Mouse (Mus musculus): ENCODE measurements around the gene Pxn. TPM values are rescaled to one million over a fixed set of nuclear protein-coding genes. Genes with fewer than 3 reads are reported as not detected.

Pxn gene
- total and polyA plus RNA-seq, 2 experiments, result 10.5 to 40.2 TPM

DNA sequence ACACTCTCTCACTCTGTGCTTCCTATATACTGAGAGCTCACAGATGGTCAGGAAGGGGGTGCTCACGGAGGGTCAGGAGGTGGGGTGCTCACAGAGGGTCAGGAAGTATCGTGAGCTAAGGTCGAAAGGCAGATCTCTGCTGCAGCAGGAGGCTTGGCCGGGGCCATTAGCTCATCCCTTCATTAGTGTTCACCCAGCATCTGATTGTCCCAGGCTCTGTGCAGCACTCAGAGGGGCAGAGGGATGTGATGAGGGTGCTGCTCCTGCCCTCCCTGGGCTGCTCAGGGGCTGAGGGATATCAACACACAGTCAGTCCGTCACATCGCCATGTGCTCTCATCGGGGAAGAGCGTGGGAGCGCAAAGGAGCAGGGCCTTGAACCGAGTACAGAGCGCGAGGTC, 18.0 kb downstream of the Pxn start:
- H3K27ac ChIP-seq (replicated peaks; ENCODE audit: insufficient read depth, low read depth, low read length), result no peak overlapping the region
- H3K4me1 ChIP-seq (ENCODE audit: control insufficient read depth, insufficient read depth, low read length), result peaks cover 41% of the 10 kb centered on the region
- H3K36me3 ChIP-seq (ENCODE audit: control insufficient read depth, insufficient read depth, low read length), result no peaks in the 10 kb centered on the region
- H3K9ac ChIP-seq (ENCODE audit: low read depth, low read length), result no peak overlapping the region
- peaks cover 54% of the 10 kb centered on the region for H3K79me2 ChIP-seq (ENCODE audit: control insufficient read depth, insufficient read depth, low read length)
- no peak overlapping the region for H3K4me3 ChIP-seq (ENCODE audit: insufficient read depth, low read depth, low read length)
- WGBS, result 42% methylated on average over 12 of the region's 12 CpGs
- DNase-seq (ENCODE audit: extremely low read depth, low read depth, low spot score), result no peak
- H3K27me3 ChIP-seq (ENCODE audit: control insufficient read depth, insufficient read depth, low read length), result no peaks in the 10 kb centered on the region
- TF ChIP-seq CTCF (IDR thresholded peaks at IDR 0.05; ENCODE audit: low read depth, low read length), result no peak
- TF ChIP-seq POLR2A (IDR thresholded peaks at IDR 0.05; ENCODE audit: extremely low read depth, insufficient read depth, low read length), result no peak

DNA sequence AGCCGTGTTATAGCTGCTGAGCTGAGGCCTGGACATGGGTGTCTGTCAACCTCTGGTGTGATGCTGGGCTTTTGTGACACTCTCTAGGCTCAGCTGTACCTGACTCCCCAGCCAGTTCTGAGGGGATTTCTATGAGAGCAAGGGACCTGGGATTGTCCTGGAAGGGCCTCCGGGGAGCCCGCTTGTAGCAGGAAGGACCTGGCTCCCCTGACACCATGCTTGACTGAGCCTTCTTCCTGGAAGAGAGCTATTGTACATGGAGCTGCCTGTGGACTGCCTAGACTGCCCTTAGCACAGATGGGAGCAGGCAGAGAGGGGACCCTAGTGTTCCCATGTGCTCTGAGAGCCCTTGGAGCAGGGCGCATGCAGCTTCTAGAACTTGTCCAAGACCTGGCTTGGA, 18.9 kb downstream of the Pxn start:
- DNase-seq (ENCODE audit: extremely low read depth, low read depth, low spot score), result no peak
- H3K9ac ChIP-seq (ENCODE audit: low read depth, low read length), result no peak overlapping the region
- TF ChIP-seq CTCF (IDR thresholded peaks at IDR 0.05; ENCODE audit: low read depth, low read length) (no peak), POLR2A (IDR thresholded peaks at IDR 0.05; ENCODE audit: extremely low read depth, insufficient read depth, low read length) (no peak)
- H3K4me3 ChIP-seq (ENCODE audit: insufficient read depth, low read depth, low read length), result no peak overlapping the region
- no peaks in the 10 kb centered on the region for H3K27me3 ChIP-seq (ENCODE audit: control insufficient read depth, insufficient read depth, low read length)
- no peaks in the 10 kb centered on the region for H3K36me3 ChIP-seq (ENCODE audit: control insufficient read depth, insufficient read depth, low read length)
- WGBS, result 87% methylated on average over 4 of the region's 4 CpGs
- H3K4me1 ChIP-seq (ENCODE audit: control insufficient read depth, insufficient read depth, low read length), result peaks cover 46% of the 10 kb centered on the region
- H3K79me2 ChIP-seq (ENCODE audit: control insufficient read depth, insufficient read depth, low read length), result peaks cover 58% of the 10 kb centered on the region
- H3K27ac ChIP-seq (replicated peaks; ENCODE audit: insufficient read depth, low read depth, low read length), result no peak overlapping the region

DNA sequence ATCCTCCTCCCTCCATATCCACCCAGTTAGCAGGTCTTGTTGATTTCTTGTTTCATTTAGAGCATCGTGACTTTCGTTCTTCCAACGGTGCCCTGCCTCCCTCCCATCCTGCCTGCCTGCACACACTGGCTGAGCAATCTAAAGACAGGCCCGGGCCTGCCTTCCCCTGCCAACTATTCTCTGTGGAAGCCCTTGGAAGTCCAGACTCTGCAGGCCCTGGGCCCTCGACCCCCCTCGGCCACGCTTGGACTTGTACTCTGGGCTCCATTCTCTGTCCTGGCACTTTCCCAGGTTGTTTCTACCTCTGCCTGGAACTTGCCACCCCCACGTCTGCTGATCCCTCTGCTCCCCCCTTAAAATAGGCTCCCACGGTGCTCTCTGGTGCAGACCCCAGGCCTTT, 19.5 kb downstream of the Pxn start:
- H3K4me1 ChIP-seq (ENCODE audit: control insufficient read depth, insufficient read depth, low read length), result peaks cover 48% of the 10 kb centered on the region
- TF ChIP-seq POLR2A (IDR thresholded peaks at IDR 0.05; ENCODE audit: extremely low read depth, insufficient read depth, low read length) (no peak), CTCF (IDR thresholded peaks at IDR 0.05; ENCODE audit: low read depth, low read length) (no peak)
- no peak overlapping the region for H3K9ac ChIP-seq (ENCODE audit: low read depth, low read length)
- no peak overlapping the region for H3K4me3 ChIP-seq (ENCODE audit: insufficient read depth, low read depth, low read length)
- WGBS, result 61% methylated on average over 9 of the region's 9 CpGs
- no peak overlapping the region for H3K27ac ChIP-seq (replicated peaks; ENCODE audit: insufficient read depth, low read depth, low read length)
- H3K79me2 ChIP-seq (ENCODE audit: control insufficient read depth, insufficient read depth, low read length), result peaks cover 59% of the 10 kb centered on the region
- H3K36me3 ChIP-seq (ENCODE audit: control insufficient read depth, insufficient read depth, low read length), result no peaks in the 10 kb centered on the region
- no peaks in the 10 kb centered on the region for H3K27me3 ChIP-seq (ENCODE audit: control insufficient read depth, insufficient read depth, low read length)
- DNase-seq (ENCODE audit: extremely low read depth, low read depth, low spot score), result no peak

DNA sequence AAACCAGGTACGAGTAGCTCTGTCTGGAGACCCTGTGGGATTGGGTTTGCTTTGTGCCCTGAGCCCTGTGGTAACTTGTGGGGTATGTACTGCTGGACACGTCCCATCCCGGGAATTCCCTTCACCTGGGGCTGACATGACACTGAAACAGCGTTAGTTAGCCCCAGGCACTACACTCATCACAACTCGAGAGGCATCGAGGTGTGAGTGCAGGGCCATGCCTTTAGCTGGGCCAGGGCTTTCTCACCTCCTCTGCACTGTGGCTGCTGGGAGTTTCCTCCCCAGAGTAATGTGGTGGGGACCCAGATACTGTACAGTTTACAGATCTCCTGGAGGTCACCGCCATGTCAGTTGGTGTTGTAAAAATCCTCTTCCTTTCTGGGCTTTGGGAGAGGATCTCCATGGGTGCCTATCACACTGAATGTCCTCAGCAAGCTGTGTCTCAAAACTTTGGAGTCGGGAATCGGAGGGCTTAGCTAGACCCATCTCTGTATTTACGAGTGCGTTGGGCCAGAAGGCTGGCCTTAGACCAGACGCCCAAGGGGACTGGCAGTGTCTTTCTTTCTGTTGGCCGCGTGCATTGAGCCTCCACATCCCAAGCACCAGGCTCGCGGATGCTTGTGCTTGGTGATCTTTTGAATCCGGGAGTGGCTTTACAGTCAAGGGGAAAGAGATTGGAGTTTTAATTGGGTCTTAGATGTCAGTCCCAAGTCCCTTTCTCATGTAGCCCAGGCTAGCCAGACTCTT, 20.2 kb downstream of the Pxn start:
- no peak for DNase-seq (ENCODE audit: extremely low read depth, low read depth, low spot score)
- H3K27ac ChIP-seq (replicated peaks; ENCODE audit: insufficient read depth, low read depth, low read length), result no peak overlapping the region
- 89% methylated on average over 17 of the region's 17 CpGs for WGBS
- no peak overlapping the region for H3K9ac ChIP-seq (ENCODE audit: low read depth, low read length)
- TF ChIP-seq CTCF (IDR thresholded peaks at IDR 0.05; ENCODE audit: low read depth, low read length) (no peak), POLR2A (IDR thresholded peaks at IDR 0.05; ENCODE audit: extremely low read depth, insufficient read depth, low read length) (no peak)
- peaks cover 61% of the 10 kb centered on the region for H3K79me2 ChIP-seq (ENCODE audit: control insufficient read depth, insufficient read depth, low read length)
- H3K36me3 ChIP-seq (ENCODE audit: control insufficient read depth, insufficient read depth, low read length), result no peaks in the 10 kb centered on the region
- H3K4me1 ChIP-seq (ENCODE audit: control insufficient read depth, insufficient read depth, low read length), result peaks cover 51% of the 10 kb centered on the region
- no peaks in the 10 kb centered on the region for H3K27me3 ChIP-seq (ENCODE audit: control insufficient read depth, insufficient read depth, low read length)
- no peak overlapping the region for H3K4me3 ChIP-seq (ENCODE audit: insufficient read depth, low read depth, low read length)

DNA sequence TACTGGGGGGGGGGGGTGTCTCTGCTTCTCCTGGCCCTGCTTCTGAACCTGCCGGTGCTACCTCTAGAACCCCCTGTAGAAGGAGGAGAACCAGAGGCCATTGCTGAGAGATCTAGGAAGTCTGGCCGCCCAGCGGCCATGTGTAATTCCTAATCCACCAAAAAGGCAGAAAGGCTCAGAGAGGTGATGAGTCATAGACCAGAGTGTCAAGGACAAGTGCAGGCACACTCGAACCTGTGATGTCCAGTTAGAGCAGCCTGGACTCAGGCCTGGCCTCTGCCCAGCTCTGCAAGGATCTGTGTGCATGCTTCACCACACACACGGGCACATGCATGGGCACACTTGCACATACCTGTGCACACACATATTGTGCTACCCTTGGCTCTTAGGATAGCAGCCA, 21.7 kb downstream of the Pxn start:
- DNase-seq (ENCODE audit: extremely low read depth, low read depth, low spot score), result no peak
- peaks cover 60% of the 10 kb centered on the region for H3K79me2 ChIP-seq (ENCODE audit: control insufficient read depth, insufficient read depth, low read length)
- H3K27me3 ChIP-seq (ENCODE audit: control insufficient read depth, insufficient read depth, low read length), result no peaks in the 10 kb centered on the region
- H3K9ac ChIP-seq (ENCODE audit: low read depth, low read length), result no peak overlapping the region
- peaks cover 48% of the 10 kb centered on the region for H3K4me1 ChIP-seq (ENCODE audit: control insufficient read depth, insufficient read depth, low read length)
- TF ChIP-seq CTCF (IDR thresholded peaks at IDR 0.05; ENCODE audit: low read depth, low read length) (no peak), POLR2A (IDR thresholded peaks at IDR 0.05; ENCODE audit: extremely low read depth, insufficient read depth, low read length) (no peak)
- no peak overlapping the region for H3K27ac ChIP-seq (replicated peaks; ENCODE audit: insufficient read depth, low read depth, low read length)
- no peaks in the 10 kb centered on the region for H3K36me3 ChIP-seq (ENCODE audit: control insufficient read depth, insufficient read depth, low read length)
- H3K4me3 ChIP-seq (ENCODE audit: insufficient read depth, low read depth, low read length), result no peak overlapping the region
- WGBS, result 57% methylated on average over 5 of the region's 5 CpGs

DNA sequence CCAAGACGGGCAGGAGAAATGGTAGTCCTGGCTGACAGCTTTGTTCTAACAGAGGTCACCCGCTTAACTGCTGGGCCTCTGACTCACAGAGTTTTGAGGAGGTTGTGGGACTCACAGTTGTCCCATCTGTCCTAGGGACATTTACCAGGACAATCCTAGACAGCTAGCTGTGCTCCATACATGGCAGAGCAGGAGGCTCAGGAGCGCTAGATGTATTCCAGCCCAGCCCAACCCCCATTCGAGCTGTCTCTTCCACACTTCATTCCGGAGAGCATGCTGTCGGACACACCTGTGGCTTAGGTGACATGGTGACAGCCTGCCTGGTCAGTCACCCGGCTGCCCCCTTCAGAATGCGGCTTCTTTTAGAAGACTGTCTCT, 22.9 kb downstream of the Pxn start:
- H3K27me3 ChIP-seq (ENCODE audit: control insufficient read depth, insufficient read depth, low read length), result no peaks in the 10 kb centered on the region
- H3K27ac ChIP-seq (replicated peaks; ENCODE audit: insufficient read depth, low read depth, low read length), result peak overlapping the region; percentile 62
- no peak overlapping the region for H3K4me3 ChIP-seq (ENCODE audit: insufficient read depth, low read depth, low read length)
- H3K79me2 ChIP-seq (ENCODE audit: control insufficient read depth, insufficient read depth, low read length), result peaks cover 52% of the 10 kb centered on the region
- no peak for DNase-seq (ENCODE audit: extremely low read depth, low read depth, low spot score)
- TF ChIP-seq POLR2A (IDR thresholded peaks at IDR 0.05; ENCODE audit: extremely low read depth, insufficient read depth, low read length), result no peak
- no peak for TF ChIP-seq CTCF (IDR thresholded peaks at IDR 0.05; ENCODE audit: low read depth, low read length)
- H3K4me1 ChIP-seq (ENCODE audit: control insufficient read depth, insufficient read depth, low read length), result peaks cover 42% of the 10 kb centered on the region
- WGBS, result 50% methylated on average over 8 of the region's 8 CpGs
- no peak overlapping the region for H3K9ac ChIP-seq (ENCODE audit: low read depth, low read length)
- H3K36me3 ChIP-seq (ENCODE audit: control insufficient read depth, insufficient read depth, low read length), result no peaks in the 10 kb centered on the region

Data from liver, adult 2 months (tissue).